Mouse (Mus musculus) spleen, postnatal 0 days (tissue): ENCODE results near the gene Capn2. TPM values are rescaled to one million over a fixed set of nuclear protein-coding genes. Genes with fewer than 3 reads are reported as not detected.

Experiments
- polyA plus RNA-seq: library from polyadenylated mRNA; unstranded; fragments of >200 nt; fragmentation: Nextera tagmentation; extraction: Ambion mirVana; gene quantifications from 2 replicates; pipeline ENCODE4 v1.2.1, GENCODE M21; 2015

Gene Capn2
- polyA plus RNA-seq = 20.2 and 24.7 TPM in 2 replicates

GRCm38 (mm10) chr1:182516758-182517676 is at the start of gene Capn2:
Capn2 (minus strand) TSS chr1:182517608.

GRCm38 (mm10) chr1:182564408-182565120 is 47.2 kb upstream of the Capn2 start, which contains the start of gene Capn8:
Capn8 (plus strand) TSS chr1:182565007.

Other genes starting within 250 kb of the Capn2 start
- gene Degs1, start 234.8 kb downstream of the Capn2 start, polyA plus RNA-seq = 93.1 and 106 TPM in 2 replicates
- 6.6 and 6.9 TPM in 2 replicates for gene Fbxo28, start 176.0 kb downstream of the Capn2 start, polyA plus RNA-seq
- gene Trp53bp2, start 108.4 kb downstream of the Capn2 start, polyA plus RNA-seq = 2.7 and 4.3 TPM in 2 replicates
- gene Capn8, start 47.4 kb upstream of the Capn2 start, polyA plus RNA-seq = not detected in 2 replicates
- gene Ccdc185, start 231.6 kb upstream of the Capn2 start, polyA plus RNA-seq = not detected in 2 replicates
- gene Susd4, start 246.3 kb upstream of the Capn2 start, polyA plus RNA-seq = 1.3 and 1.5 TPM in 2 replicates